Mouse (Mus musculus) left cerebral cortex, postnatal 4 days (tissue): ENCODE results near the gene Psmg1. TPM values are rescaled to one million over a fixed set of nuclear protein-coding genes. Genes with fewer than 3 reads are reported as not detected.
"Not testable (repeated sequence)": the region's sequence is repeated elsewhere in the genome, so short reads cannot be mapped to it uniquely, and the experiment has no call there.

ENCODE experiments used
- DNase-seq: peaks from one replicate; pipeline ENCODE4 v3.0.0-alpha.2; 2022
- intact Hi-C: fragments of 180-260 bp; cut with DNase I; formaldehyde crosslinking; loops from one replicate; pipeline ENCODE4 v1.15.1; 2025
- total RNA-seq, 2 experiments: library from RNA; stranded (reverse); gene quantifications; 2 replicates each; pipeline ENCODE4 v1.2.3; 2021

Gene Psmg1
- 10 to 100 TPM; 26.5 to 32.2 TPM for total RNA-seq

- intact Hi-C loops: no loop called here
- DNase-seq: peak; percentile 99
Measured at GRCm38 (mm10) chr16:95990462-95991121, at the start of gene Psmg1. Gene Psmg1, minus strand, starts transcription at chr16:95990960.

DNA sequence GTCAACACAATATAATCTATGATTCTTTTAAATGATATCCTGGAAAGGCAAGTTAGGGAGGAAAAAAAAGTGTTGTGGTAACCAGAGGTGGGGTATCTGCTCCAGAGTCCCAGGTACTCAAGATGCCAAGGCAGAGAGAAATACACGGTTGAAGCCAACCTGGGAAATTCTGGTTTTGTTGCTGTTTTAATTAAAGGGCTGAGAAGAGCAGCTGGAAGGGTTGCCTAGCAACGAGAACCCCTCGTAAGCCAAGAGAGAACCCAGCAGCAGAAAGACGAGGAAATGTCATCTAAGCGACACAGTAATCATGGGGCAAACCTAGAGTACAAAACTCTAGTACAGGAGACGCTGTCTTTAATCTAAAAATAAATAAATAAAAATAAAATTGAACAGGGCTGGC lies 48.8 kb upstream of the Psmg1 start:
- DNase-seq: no peak
- intact Hi-C loops: no loop called here

DNA sequence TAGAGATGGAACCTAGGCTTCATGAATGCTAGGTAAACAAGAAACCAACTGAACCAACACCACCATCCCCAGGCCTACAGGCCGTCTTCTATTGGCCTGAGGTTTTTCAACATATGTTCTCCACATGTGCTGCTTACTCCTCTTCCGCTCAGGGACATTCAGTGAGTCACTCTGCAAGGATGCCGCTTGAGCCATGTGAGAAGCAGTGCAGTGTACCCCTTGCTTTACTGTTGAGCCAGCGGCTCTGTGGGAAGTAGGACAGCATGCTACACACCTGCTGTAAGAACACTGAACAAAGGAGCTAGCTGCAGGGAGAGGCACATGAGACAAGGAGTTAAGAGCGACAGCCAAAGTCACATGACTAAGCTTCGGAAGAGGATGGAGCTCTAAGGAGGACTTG lies 43.7 kb upstream of the Psmg1 start:
- intact Hi-C loops: no loop called here
- no peak for DNase-seq

DNA sequence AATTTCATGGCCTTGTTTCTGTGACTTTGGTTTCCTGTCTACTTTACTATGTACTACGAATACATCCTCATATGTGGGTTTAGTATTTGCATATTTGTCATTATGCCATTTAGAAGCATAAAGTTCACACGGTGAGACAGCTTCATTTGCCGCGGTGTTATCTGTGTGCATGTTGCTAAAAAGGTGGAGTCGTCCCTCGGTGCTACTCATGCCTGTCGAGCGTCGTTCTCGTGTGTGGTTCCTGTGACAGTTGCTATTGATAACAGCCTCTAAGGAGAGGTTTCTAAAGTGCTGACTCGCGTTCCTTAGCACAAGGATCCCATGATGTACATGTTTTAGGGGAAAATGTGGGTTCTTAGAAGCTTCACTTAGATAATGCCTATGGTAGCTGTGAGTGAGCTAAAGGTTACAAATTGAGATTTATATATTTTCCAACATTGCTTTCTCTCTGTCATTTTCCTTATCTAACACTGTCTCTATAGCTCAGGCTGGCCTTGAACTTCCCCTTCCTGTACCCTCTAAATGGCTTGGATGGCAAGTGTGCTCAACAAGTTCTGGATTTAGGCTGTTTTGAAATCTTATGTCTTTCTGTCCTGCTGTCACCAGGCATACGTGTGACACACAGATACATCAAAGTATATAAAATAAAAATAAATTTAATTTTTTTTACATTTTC lies 41.7 kb upstream of the Psmg1 start:
- intact Hi-C loops: no loop called here
- DNase-seq: no peak

DNA sequence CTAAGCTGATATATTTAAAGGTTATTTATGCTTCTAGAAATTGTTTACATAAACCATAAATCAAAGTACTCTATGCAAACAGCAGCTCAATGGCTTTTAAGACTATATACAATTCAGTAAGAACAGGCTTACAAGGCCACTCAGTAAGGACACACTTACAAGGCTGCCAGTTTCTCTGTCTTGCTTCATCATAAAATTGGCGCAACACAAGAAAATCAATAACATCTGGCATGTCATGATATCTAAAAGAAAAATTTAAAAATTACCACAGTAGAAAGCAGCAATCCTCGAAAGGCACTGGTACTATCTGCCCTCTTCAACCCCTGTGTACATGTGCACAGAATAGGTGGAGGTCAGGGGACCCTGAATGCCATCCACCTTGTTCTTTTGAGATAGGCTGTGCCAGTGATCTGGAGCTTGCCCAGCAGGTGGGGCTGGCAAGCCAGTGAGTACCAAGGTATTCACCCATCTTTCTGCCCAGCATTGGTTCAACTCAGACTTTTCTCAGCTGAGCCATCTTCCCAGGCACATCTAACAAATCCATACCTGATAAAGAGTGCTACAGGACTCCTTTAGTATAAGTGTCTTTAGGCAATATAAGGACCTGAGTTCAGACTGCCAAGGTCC lies 39.8 kb upstream of the Psmg1 start:
- peak; percentile 4 for DNase-seq
- intact Hi-C loops: no loop called here

DNA sequence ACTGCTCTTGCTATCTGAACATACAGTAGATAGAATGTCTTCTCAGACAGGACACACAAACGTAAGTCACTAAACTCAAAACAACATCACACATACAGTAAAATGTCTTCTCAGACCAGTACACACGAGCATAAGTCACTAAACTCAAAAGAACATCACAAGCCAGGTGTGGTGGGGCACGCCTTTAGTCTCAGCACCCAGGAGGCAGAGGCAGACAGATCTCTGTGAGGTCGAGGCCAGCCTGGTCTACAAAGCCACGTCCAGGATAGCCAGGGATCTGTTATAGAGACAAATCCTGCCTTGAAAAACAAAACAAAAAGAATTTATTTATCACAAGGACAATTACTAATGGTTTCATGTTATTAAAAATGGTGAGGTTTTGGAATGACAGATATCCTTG lies 35.5 kb upstream of the Psmg1 start:
- DNase-seq: no peak
- intact Hi-C loops: no loop called here

GRCm38 (mm10) chr16:96025244-96025643 lies 34.5 kb upstream of the Psmg1 start:
- no peak for DNase-seq
- intact Hi-C loops: no loop called here

DNA sequence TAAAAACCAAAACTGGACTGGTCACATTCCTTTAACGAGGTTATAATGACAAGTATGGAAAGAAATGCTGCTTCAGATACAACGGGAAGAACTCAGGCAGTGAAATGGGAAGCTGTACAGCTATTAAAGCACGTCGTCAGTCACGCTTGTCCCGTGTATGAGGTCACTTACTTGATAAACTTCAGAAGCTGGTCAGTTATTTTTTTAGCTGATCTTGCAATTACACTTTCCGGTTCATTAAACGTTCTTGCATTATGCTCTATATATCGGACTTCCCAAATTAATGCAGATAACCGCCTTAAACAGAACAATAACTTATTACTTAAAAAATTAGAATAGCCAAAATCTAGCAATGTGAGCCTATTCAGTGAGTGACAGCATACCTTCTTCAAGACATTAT lies 30.3 kb upstream of the Psmg1 start:
- intact Hi-C loops: no loop called here

DNA sequence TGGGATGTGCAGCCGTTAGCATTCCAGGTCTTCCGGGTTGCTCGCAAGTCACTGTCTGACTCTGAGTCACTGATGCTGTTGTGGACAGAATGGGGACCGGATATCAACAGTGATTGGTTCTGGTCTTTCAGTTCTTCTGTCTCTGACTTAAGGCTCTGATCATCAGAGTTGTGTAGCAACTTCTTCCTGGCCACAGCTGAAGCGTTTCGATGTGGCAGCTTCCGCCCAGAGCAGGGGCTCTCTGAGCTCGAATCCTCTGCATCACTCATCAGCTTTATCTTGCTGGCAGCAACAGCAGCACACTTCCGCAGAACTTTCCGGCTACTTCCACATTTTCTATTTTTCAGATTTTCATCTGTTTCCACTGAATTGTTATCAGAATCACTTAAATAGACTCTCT lies 18.4 kb upstream of the Psmg1 start:
- intact Hi-C loops: loop anchor here (10.0 kb wide), 2 partner anchors 336 to 1574 kb away; no protein-coding TSS in a partner anchor
- not testable (repeated sequence) for DNase-seq

More for the DNA sequence above, 30.3 kb upstream of the Psmg1 start:
- DNase-seq: no peak

DNA sequence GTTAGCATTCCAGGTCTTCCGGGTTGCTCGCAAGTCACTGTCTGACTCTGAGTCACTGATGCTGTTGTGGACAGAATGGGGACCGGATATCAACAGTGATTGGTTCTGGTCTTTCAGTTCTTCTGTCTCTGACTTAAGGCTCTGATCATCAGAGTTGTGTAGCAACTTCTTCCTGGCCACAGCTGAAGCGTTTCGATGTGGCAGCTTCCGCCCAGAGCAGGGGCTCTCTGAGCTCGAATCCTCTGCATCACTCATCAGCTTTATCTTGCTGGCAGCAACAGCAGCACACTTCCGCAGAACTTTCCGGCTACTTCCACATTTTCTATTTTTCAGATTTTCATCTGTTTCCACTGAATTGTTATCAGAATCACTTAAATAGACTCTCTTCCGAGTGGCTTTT lies 13.5 kb upstream of the Psmg1 start:
- intact Hi-C loops: loop anchor here (10.0 kb wide), 2 partner anchors 341 to 1569 kb away; no protein-coding TSS in a partner anchor

GRCm38 (mm10) chr16:95999291-95999690 lies 8.5 kb upstream of the Psmg1 start:
- no peak for DNase-seq
- intact Hi-C loops: no loop called here

More for the DNA sequence above, 13.5 kb upstream of the Psmg1 start:
- DNase-seq: not testable (repeated sequence)

- intact Hi-C loops: no loop called here
- DNase-seq: no peak
Measured at GRCm38 (mm10) chr16:95996156-95996555, 5.4 kb upstream of the Psmg1 start.

DNA sequence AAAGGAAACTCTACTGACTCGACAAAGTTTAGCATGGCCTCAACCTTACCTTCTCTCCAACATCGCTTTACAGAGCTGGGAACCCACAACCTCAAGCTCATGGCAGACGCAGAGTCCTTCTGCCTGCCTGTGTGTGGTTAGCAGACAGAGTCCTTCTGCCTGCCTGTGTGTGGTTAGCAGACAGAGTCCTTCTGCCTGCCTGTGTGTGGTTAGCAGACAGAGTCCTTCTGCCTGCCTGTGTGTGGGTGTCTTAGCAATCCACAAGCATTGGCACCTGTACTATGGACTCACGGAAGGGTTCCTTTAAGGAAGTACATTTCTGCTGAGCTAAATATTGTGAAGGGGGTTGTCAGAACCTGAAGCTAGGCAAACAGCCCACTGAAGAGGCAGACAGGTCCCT lies 3.8 kb upstream of the Psmg1 start:
- intact Hi-C loops, DNase-seq: not testable (repeated sequence)

GRCm38 (mm10) chr16:95992596-95992995 lies 1.8 kb upstream of the Psmg1 start:
- intact Hi-C loops: no loop called here
- no peak for DNase-seq

DNA sequence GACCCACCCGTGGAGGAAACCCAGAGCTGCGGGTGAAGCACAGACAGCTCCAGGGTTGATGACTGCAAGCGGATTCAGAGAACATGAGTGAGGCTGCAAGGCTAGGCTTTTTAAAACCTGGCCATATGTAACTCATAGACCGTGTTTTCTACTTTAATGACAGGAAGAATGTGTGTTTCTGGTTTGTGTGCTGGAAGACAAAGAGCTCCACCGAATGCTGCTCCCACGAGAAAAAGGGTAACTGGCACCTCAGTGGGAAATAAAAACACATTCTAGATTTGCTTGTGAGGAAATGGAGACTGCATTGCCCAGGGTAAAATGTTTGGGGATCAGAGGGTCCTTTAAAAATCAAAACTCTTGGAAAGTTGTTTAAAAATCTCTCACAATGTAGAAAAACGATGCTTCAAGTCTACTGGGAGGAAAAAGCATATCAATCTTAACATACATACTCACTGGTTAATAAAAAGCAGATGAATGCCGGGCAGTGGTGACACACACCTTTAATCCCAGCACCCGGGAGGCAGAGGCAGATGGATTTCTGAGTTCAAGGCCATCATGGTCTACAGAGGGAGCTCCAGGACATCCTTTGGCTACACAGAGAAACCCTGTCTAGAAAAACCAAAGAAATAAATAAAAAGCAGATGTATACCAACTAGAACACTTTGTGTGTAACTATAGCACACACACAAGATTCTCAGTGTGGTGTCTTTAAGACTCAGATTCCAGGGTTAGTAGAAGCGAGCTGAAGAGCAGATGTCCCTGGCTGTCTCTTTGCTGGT lies 551 bp upstream of the Psmg1 start:
- intact Hi-C loops: no loop called here
- no peak for DNase-seq

GRCm38 (mm10) chr16:95984911-95985310 lies 5.8 kb downstream of the Psmg1 start:
- intact Hi-C loops: no loop called here

DNA sequence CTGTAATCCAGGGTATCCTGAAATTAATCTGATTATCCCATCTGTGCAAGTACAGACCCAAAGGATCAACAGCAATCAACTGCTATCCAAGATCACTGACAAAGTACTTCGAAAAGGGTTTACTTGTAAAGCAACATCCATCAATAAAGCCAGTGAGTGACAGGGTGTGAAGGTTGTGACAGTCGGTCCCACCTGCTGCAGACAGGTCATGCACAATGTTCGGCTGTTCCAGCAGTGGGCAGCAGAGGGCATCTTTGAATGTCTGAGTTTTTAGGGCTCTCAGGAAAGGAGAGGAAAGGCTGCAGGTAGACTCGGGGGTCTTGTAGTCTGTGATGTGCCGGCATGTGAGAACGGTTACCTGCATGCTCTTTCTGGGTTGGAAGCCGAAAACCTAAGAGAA lies 7.2 kb downstream of the Psmg1 start:
- DNase-seq: no peak
- intact Hi-C loops: no loop called here

More at GRCm38 (mm10) chr16:95984911-95985310, 5.8 kb downstream of the Psmg1 start:
- DNase-seq: no peak

DNA sequence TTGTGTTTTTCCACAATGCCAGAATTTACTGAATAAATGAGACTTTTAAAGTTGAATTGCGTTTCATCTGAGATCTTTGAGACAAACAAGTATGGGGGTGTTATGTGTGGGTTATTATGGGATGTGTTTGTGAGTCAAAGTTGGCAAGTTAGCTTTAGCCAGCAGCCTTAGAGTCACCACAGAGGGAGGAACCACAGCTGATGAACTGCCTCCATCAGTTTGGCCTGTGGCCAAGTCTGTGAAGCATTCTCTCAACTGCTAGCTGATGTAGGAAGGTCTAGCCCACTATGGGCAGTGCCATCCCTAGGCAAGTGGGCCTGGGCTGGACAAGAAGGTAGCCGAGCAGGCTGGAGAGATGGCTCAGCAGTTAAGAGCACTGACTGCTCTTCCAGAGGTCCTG lies 19.9 kb downstream of the Psmg1 start:
- no peak for DNase-seq
- intact Hi-C loops: no loop called here

DNA sequence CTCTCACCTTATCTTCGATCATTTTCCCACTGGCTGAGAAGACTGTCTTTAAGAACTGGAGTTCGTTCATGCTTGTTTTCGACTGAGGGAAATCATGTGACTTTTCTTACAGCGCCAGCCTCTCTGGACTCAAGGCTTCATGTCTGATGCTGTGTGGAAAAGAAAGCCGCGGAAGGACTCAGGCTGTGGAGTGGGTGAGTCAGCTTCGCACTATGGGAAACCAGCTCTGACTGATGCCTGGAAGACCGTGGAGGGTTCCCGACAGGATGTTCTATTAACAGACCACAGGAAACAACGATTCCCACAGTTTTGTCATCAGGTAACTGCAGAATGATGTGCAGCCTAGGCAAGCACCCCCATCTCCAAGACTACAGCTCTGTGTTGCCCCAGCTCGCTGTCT lies 23.3 kb downstream of the Psmg1 start:
- no peak for DNase-seq
- intact Hi-C loops: no loop called here

- peak; percentile 42 for DNase-seq
- intact Hi-C loops: loop anchor here (5.0 kb wide), 1 partner anchor 612 kb away; no protein-coding TSS in a partner anchor
Measured at GRCm38 (mm10) chr16:95964427-95965023, 26.2 kb downstream of the Psmg1 start.
